Mouse (Mus musculus): ENCODE results near the gene Entpd5. TPM values are rescaled to one million over a fixed set of nuclear protein-coding genes. Genes with fewer than 3 reads are reported as not detected.
"Not testable (repeated sequence)": the region's sequence is repeated elsewhere in the genome, so short reads cannot be mapped to it uniquely, and the experiment has no call there.

The Entpd5 gene
- polyA plus RNA-seq, 2 experiments: 7.7 to 12.2 TPM

GRCm38 (mm10) chr12:84364291-84364690 is 44.5 kb downstream of the Entpd5 start:
- Histone ChIP-seq H3K9me3 (ENCODE audit: control insufficient read depth, low read length) (no peaks in the 10 kb centered on the region), H3K27ac (replicated peaks; ENCODE audit: low read depth, low read length) (no peak overlapping the region), H3K9ac (ENCODE audit: low read depth, low read length, severe bottlenecking) (no peak overlapping the region), H3K36me3 (ENCODE audit: control insufficient read depth, insufficient read depth, low read length) (peaks cover 24% of the 10 kb centered on the region), H3K27me3 (ENCODE audit: control insufficient read depth, insufficient read depth, low read length) (no peaks in the 10 kb centered on the region), H3K4me2 (replicated peaks; ENCODE audit: low read depth, low read length, severe bottlenecking) (no peak overlapping the region), H3K4me3 (replicated peaks; ENCODE audit: low read length) (no peak overlapping the region), H3K4me1 (ENCODE audit: control insufficient read depth, insufficient read depth, low read length) (peaks cover 9% of the 10 kb centered on the region)
- TF ChIP-seq POLR2A (IDR thresholded peaks at IDR 0.05; ENCODE audit: borderline replicate concordance, extremely low read depth, insufficient read depth, insufficient read length): no peak
- DNase-seq (ENCODE audit: low spot score) (no peak), ATAC-seq (ENCODE audit: low FRiP score, low read depth) (no peak)
- WGBS: 81% methylated on average over 9 of the region's 9 CpGs

DNA sequence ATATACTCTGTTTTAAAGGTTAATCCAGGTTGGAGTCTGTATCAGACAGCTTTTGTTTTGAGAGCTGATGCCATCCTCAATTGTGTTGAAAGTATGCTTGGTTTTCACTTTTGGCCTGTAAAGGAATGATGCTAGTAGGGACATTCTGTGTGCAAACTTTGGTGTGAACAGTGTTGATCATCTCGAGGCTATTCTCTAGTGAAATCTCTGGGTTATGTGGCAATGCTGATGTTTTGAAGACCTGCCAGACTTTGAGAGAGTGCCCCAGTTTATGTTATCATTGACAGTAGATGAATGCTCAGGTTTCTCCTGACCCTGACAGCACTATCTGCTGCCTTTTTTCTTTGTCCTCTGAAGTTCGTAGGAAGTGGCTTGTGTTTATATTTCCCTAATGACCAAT is 46.0 kb downstream of the Entpd5 start:
- WGBS: 44% methylated on average over 2 of the region's 2 CpGs
- DNase-seq (ENCODE audit: low spot score): no peak

DNA sequence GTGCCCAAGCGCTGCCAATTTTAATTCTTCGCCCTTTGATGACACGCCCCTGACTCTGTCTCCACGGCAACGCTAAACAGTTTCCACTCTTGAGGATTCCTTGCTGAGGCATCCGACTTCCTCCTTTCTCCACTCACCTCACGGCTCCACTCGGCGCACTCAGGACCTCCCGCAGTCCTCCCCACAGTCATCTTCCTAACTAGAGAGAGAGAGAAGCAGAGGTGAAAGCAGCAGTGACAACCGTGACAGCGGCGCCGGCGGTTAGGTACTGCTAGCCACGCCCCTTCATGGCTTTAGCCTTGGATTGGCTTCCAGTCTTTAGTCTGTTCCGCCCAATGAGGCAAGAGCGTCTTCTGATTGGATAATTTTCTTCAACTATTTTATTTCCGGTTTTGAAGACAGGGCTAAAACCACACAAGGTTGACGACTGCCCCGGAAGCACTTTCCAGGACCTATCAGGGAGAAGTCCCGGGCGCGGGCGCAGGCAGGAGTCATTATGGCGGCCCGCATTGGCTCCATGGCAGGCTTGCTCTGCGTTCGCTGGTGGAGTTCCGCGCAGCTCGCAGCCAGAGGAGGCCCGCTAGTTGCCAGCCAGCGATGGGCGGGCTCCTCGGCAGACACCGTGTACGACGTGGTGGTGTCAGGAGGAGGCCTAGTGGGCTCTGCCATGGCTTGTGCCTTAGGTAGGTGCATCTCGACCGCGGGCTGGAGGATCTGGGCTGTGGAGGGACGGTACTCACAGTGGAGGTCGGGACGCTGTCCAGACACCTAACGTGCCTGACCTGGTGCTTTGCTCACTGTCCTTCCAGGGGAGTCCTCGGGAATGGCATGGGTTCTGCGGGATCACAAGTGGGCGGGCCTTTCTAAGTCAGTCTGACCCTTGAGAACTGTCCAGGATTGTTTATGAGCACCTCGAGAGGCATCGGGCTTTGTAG is 47.0 kb downstream of the Entpd5 start, which contains the start of the genes Coq6 and Fam161b:
Gene Coq6, plus strand, starts transcription at position 103 of the 935 bp plus-strand sequence.
Gene Fam161b, minus strand, starts transcription at position 279 of the 935 bp plus-strand sequence.
- whole genome bisulfite sequencing: 1% methylated on average over 51 of the region's 51 CpGs
- peaks cover 4% of the 10 kb centered on the region for H3K36me3 ChIP-seq (ENCODE audit: control insufficient read depth, insufficient read depth, low read length)
- no peaks in the 10 kb centered on the region for H3K9me3 ChIP-seq (ENCODE audit: control insufficient read depth, low read length)
- no peaks in the 10 kb centered on the region for H3K27me3 ChIP-seq (ENCODE audit: control insufficient read depth, insufficient read depth, low read length)
- H3K27ac ChIP-seq (replicated peaks; ENCODE audit: low read depth, low read length): no peak within 1 kb of the TSS
- DNase-seq (ENCODE audit: low spot score) (peak; percentile 99), ATAC-seq (ENCODE audit: low FRiP score, low read depth) (peak; percentile 100)
- peak within 1 kb of the TSS; percentile 71 for H3K4me2 ChIP-seq (replicated peaks; ENCODE audit: low read depth, low read length, severe bottlenecking)
- H3K4me1 ChIP-seq (ENCODE audit: control insufficient read depth, insufficient read depth, low read length): peaks cover 9% of the 10 kb centered on the region
- peak; percentile 68; the same call in 1 of the 2 replicates for TF ChIP-seq POLR2A (IDR thresholded peaks at IDR 0.05; ENCODE audit: borderline replicate concordance, extremely low read depth, insufficient read depth, insufficient read length)
- H3K9ac ChIP-seq (ENCODE audit: low read depth, low read length, severe bottlenecking): peak within 1 kb of the TSS; percentile 80
- H3K4me3 ChIP-seq (replicated peaks; ENCODE audit: low read length): peak within 1 kb of the TSS; percentile 91

More for the DNA sequence above, 46.0 kb downstream of the Entpd5 start:
- Histone ChIP-seq H3K36me3 (ENCODE audit: control insufficient read depth, insufficient read depth, low read length) (peaks cover 9% of the 10 kb centered on the region), H3K9ac (ENCODE audit: low read depth, low read length, severe bottlenecking) (no peak overlapping the region), H3K4me3 (replicated peaks; ENCODE audit: low read length) (peak overlapping the region; percentile 91), H3K4me1 (ENCODE audit: control insufficient read depth, insufficient read depth, low read length) (peaks cover 9% of the 10 kb centered on the region), H3K4me2 (replicated peaks; ENCODE audit: low read depth, low read length, severe bottlenecking) (peak overlapping the region; percentile 71), H3K9me3 (ENCODE audit: control insufficient read depth, low read length) (no peaks in the 10 kb centered on the region), H3K27me3 (ENCODE audit: control insufficient read depth, insufficient read depth, low read length) (no peaks in the 10 kb centered on the region), H3K27ac (replicated peaks; ENCODE audit: low read depth, low read length) (no peak overlapping the region)
- TF ChIP-seq POLR2A (IDR thresholded peaks at IDR 0.05; ENCODE audit: borderline replicate concordance, extremely low read depth, insufficient read depth, insufficient read length): no peak
- ATAC-seq (ENCODE audit: low FRiP score, low read depth): no peak

DNA sequence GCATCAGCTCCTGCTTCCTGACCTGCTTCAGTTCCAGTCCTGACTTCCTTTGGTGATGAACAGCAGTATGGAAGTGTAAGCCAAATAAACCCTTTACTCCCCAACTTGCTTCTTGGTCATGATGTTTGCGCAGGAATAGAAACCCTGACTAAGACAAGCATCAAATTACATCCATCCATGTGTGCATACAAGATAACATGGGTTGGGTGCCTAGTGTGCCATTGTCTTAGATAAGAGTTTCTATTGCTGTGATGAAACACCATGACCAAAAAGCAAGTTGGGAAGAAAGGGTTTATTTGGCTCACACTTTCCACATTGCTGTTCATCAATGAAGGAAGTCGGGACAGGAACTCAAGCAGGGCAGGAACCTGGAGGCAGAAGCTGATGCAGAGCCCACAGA is 50.1 kb downstream of the Entpd5 start:
- 77% methylated on average over 2 of the region's 2 CpGs for WGBS
- not testable (repeated sequence) for H3K27ac ChIP-seq (replicated peaks; ENCODE audit: low read depth, low read length); H3K4me3 ChIP-seq (replicated peaks; ENCODE audit: low read length); H3K9me3 ChIP-seq (ENCODE audit: control insufficient read depth, low read length); H3K27me3 ChIP-seq (ENCODE audit: control insufficient read depth, insufficient read depth, low read length); H3K9ac ChIP-seq (ENCODE audit: low read depth, low read length, severe bottlenecking); DNase-seq (ENCODE audit: low spot score); H3K4me2 ChIP-seq (replicated peaks; ENCODE audit: low read depth, low read length, severe bottlenecking); H3K4me1 ChIP-seq (ENCODE audit: control insufficient read depth, insufficient read depth, low read length); ATAC-seq (ENCODE audit: low FRiP score, low read depth)
- H3K36me3 ChIP-seq (ENCODE audit: control insufficient read depth, insufficient read depth, low read length): peaks cover 14% of the 10 kb centered on the region; the same call in 1 of the 2 replicates

DNA sequence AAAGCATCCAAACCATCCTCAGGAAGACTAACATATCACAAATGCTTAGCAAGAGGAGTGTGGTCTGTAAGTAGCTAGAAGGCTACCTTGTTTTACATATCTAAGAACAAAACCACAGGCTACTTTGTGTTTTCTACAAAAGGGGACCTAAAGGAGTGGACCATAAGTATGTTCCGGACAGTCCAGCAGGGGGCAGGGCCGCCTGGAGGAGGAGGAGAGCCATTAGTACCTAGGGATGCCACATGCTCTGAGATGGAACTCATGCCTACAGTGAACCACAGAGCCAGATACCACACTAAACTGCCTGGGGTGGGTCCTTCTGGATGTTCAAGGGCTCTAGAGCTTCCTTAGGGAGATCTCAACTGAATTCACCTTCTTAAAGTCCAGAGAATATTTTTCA is 61.6 kb downstream of the Entpd5 start:
- Histone ChIP-seq H3K27ac (replicated peaks; ENCODE audit: low read depth, low read length) (no peak overlapping the region), H3K9me3 (ENCODE audit: control insufficient read depth, low read length) (no peaks in the 10 kb centered on the region), H3K4me1 (ENCODE audit: control insufficient read depth, insufficient read depth, low read length) (no peaks in the 10 kb centered on the region), H3K4me2 (replicated peaks; ENCODE audit: low read depth, low read length, severe bottlenecking) (no peak overlapping the region), H3K9ac (ENCODE audit: low read depth, low read length, severe bottlenecking) (no peak overlapping the region), H3K27me3 (ENCODE audit: control insufficient read depth, insufficient read depth, low read length) (no peaks in the 10 kb centered on the region), H3K4me3 (replicated peaks; ENCODE audit: low read length) (no peak overlapping the region), H3K36me3 (ENCODE audit: control insufficient read depth, insufficient read depth, low read length) (peaks cover 38% of the 10 kb centered on the region)
- no peak for TF ChIP-seq POLR2A (IDR thresholded peaks at IDR 0.05; ENCODE audit: borderline replicate concordance, extremely low read depth, insufficient read depth, insufficient read length)
- DNase-seq (ENCODE audit: low spot score) (no peak), ATAC-seq (ENCODE audit: low FRiP score, low read depth) (no peak)
- 35% methylated on average over 2 of the region's 2 CpGs for WGBS

All from limb, embryonic 14.5 days (tissue).